Mouse (Mus musculus) stomach, embryonic 16.5 days (tissue): ENCODE results near the gene Ppid. TPM values are rescaled to one million over a fixed set of nuclear protein-coding genes. Genes with fewer than 3 reads are reported as not detected.

Experiments used
- ATAC-seq: fragments of 200-750 bp; cut with Nextera tagmentation; 2 replicates; pipeline ENCODE4 v1.8.0; 2017; ENCODE audit warnings: moderate number of reproducible peaks, moderate TSS enrichment; ENCODE audit not compliant: insufficient read depth, low FRiP score
- H3K27ac ChIP-seq: fragments of 300-500 bp; sonication (generic); 2 replicates; pipeline ENCODE4 v1.5.1; 2014; ENCODE audit warnings: low read length
- H3K27me3 ChIP-seq: fragments of 300-500 bp; sonication (generic); 2 replicates; pipeline ENCODE4 v1.6.1; 2014; ENCODE audit warnings: low read length, control low read depth, mixed read lengths; ENCODE audit not compliant: control insufficient read depth, insufficient read depth
- H3K36me3 ChIP-seq: fragments of 300-500 bp; sonication (generic); 2 replicates; pipeline ENCODE4 v1.6.1; 2014; ENCODE audit warnings: low read length; ENCODE audit not compliant: control insufficient read depth, insufficient read depth
- H3K4me1 ChIP-seq: fragments of 300-500 bp; sonication (generic); 2 replicates; pipeline ENCODE4 v1.6.1; 2014; ENCODE audit warnings: low read length, control low read depth, mixed read lengths; ENCODE audit not compliant: control insufficient read depth, insufficient read depth
- H3K4me2 ChIP-seq: fragments of 300-500 bp; sonication (generic); 2 replicates; pipeline ENCODE4 v1.6.1; 2014; ENCODE audit warnings: low read depth, low read length, mixed read lengths
- H3K4me3 ChIP-seq: fragments of 300-500 bp; sonication (generic); replicated peaks from 2 replicates; pipeline ENCODE4 v1.5.1; 2014; ENCODE audit warnings: mild to moderate bottlenecking, low read length
- H3K9ac ChIP-seq: fragments of 300-500 bp; sonication (generic); 2 replicates; pipeline ENCODE4 v1.6.1; 2014; ENCODE audit warnings: low read length
- H3K9me3 ChIP-seq: fragments of 300-500 bp; sonication (generic); replicated peaks from 2 replicates; pipeline ENCODE4 v1.6.1; 2016; ENCODE audit warnings: low read length, control low read depth; ENCODE audit not compliant: control insufficient read depth
- WGBS: fragments of 180-500 bp; shearing (Covaris S2); extraction: QIAGEN DNeasy Blood & Tissue Kit; methylation state at CpG from one replicate; pipeline ENCODE4 v1.1.7; 2014; 5-methylcytosine and 5-hydroxymethylcytosine counted together
- polyA plus RNA-seq: library from polyadenylated mRNA; unstranded; fragments of >200 nt; fragmentation: Nextera tagmentation; extraction: Ambion mirVana; gene quantifications from 2 replicates; pipeline ENCODE4 v1.2.1, GENCODE M21; 2015

Ppid gene
- polyA plus RNA-seq, 1 experiment from 2014 or later: 150 TPM

DNA sequence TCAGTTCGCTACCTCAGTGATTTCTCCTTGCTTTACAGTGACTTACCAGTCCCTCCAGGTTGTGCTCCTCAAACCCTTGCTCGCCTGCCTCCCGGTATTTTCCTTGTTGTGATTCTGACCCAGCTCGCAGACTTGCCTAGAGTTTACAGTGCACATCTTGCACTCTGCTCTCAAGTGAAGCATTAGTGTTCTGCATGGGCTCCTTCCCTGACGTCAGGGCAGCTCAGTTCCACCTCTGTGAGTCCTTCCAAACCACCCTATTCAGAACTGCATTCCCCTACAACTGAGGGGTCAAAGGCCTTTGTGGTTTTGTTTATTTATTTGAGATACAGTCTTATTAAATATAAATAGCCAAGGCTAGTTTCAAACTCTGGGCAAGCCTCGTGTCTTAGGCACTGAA lies 13.0 kb upstream of the Ppid start:
- no peaks in the 10 kb centered on the region for H3K36me3 ChIP-seq
- WGBS: 73% methylated on average over 6 of the region's 6 CpGs
- ATAC-seq: no peak
- no peak overlapping the region for H3K4me3 ChIP-seq
- peaks cover 3% of the 10 kb centered on the region; the same call in 1 of the 2 replicates for H3K4me1 ChIP-seq
- H3K27me3 ChIP-seq: no peaks in the 10 kb centered on the region
- no peaks in the 10 kb centered on the region for H3K9me3 ChIP-seq
- H3K9ac ChIP-seq: no peak overlapping the region
- H3K4me2 ChIP-seq: no peak overlapping the region
- no peak overlapping the region for H3K27ac ChIP-seq

DNA sequence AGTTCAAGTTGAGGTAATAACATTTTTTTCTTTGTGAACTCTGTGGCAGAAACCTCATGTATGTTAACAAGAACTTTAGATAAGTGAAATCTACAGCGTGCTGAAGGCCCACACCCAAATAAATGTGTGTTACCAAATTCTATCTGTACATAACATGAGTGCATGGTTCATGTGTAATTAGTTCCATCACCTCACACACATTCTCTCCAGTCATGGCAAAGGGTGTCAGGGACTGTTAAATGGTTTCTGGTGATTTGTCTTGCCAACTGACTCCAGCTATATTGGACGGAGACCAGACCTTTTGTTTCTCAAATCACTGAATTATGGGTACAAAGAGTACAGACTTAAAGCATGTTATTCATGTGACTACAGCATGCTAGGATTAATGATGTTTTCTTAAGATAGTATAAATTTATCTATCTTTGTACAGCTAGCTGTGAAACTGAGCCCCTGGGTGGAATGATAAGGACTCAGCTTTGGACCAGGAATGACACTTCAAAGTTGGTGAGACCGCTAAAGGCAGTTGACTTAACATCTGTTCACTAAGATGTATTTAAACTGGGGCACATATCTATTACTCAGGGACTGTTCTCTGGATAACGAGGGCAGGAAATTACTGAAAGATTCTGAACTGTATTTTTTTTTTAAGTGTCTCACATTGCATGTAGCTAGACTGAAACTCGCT lies 11.1 kb upstream of the Ppid start:
- no peak overlapping the region for H3K4me3 ChIP-seq
- no peaks in the 10 kb centered on the region for H3K36me3 ChIP-seq
- peak; percentile 67; the same call in 1 of the 2 replicates for ATAC-seq

DNA sequence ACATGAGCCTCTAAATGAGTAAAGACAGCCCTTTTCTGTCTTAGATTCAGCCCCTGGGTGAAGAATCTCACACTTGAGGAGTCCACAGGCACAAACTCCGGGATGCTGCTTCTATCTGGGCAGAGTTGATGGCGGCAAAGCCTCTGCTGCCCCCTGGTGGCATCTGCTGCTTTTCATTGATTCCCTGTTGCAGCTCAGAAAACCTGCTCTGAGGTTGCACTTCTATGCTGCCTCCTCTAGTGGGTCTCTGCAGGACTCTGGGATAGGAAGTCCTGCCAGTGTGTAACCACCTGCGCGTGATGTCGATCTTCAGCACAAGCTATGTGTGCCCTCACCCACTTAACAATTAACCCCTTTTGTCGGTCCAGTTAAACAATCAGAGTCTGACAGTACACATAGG lies 4.3 kb upstream of the Ppid start:
- WGBS: 4% methylated on average over 6 of the region's 6 CpGs
- no peaks in the 10 kb centered on the region for H3K27me3 ChIP-seq
- H3K4me3 ChIP-seq: no peak overlapping the region
- peak; percentile 73 for ATAC-seq
- no peak overlapping the region for H3K4me2 ChIP-seq
- H3K9me3 ChIP-seq: no peaks in the 10 kb centered on the region
- H3K4me1 ChIP-seq: no peaks in the 10 kb centered on the region
- H3K27ac ChIP-seq: no peak overlapping the region
- H3K36me3 ChIP-seq: no peaks in the 10 kb centered on the region
- no peak overlapping the region for H3K9ac ChIP-seq

More for the DNA sequence above, 11.1 kb upstream of the Ppid start:
- Histone ChIP-seq H3K9ac (no peak overlapping the region), H3K9me3 (no peaks in the 10 kb centered on the region), H3K4me1 (peaks cover 3% of the 10 kb centered on the region; the same call in 1 of the 2 replicates), H3K27ac (no peak overlapping the region), H3K27me3 (no peaks in the 10 kb centered on the region), H3K4me2 (no peak overlapping the region)
- WGBS: 51% methylated on average over 5 of the region's 5 CpGs

DNA sequence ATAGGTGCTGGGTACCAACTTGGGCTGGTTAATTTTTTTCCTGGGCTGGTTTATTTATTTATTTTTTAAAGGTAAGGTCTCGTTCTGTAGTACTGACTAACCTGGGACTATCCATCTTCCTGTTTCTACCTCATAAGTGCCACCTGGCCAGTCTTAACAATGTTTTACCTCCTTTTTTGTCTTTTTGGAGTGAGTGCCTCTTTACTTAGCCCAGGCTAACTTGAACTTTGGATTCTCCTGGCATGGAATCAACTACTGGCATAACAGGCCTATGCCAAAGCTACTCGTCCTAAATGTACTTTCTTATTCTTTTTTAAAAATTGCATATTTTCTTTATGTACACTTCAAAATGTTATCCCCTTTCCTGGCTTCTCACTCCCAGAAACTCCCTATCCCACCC lies 1.5 kb upstream of the Ppid start:
- no peak overlapping the region for H3K9ac ChIP-seq
- no peak overlapping the region for H3K27ac ChIP-seq
- H3K4me1 ChIP-seq: peaks cover 11% of the 10 kb centered on the region
- no peak for ATAC-seq
- WGBS: 74% methylated on average over 2 of the region's 2 CpGs
- no peak overlapping the region for H3K4me3 ChIP-seq
- H3K27me3 ChIP-seq: no peaks in the 10 kb centered on the region
- peaks cover 7% of the 10 kb centered on the region; the same call in 1 of the 2 replicates for H3K36me3 ChIP-seq
- no peak overlapping the region for H3K4me2 ChIP-seq
- H3K9me3 ChIP-seq: no peaks in the 10 kb centered on the region

DNA sequence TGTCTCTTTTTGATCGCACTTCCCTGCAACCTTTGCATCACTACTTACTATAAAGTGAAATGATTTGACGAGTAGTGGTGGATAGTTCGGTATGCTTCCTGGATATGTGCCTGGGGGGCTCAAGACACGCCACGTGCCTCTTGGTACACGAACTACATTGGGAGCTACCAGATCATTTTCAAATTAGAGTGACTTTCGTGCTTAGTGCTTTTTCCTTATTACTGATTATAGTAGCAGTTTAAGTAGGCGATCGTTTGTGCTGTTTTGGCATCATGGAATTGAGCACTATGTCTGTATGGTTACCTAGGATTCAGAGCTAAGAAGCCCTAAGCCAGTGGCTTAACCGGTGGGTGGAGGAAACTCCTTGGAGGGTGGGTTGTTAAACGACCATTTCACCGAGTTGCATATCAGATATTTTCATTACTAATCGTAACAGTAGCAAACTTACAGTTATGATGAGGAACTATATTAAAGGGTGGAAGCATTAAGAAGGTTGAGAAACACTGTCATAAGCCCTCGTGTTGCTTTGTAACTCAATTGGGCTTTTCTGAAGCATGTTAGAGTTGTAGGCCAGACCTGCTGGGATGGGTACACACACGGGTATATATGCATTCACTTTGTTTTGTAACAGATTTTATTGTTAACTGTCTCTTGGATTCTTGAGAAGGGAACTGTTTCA lies 790 bp downstream of the Ppid start:
- Histone ChIP-seq H3K9me3 (no peaks in the 10 kb centered on the region), H3K4me1 (peaks cover 11% of the 10 kb centered on the region), H3K4me2 (peak overlapping the region; percentile 68), H3K36me3 (peaks cover 18% of the 10 kb centered on the region), H3K27me3 (no peaks in the 10 kb centered on the region), H3K4me3 (peak overlapping the region; percentile 87), H3K27ac (peak overlapping the region; percentile 89), H3K9ac (peak overlapping the region; percentile 92)
- peak; percentile 11; the same call in 1 of the 2 replicates for ATAC-seq
- WGBS: 2% methylated on average over 15 of the region's 15 CpGs

GRCm38 (mm10) chr3:79595468-79595867 lies 4.3 kb downstream of the Ppid start:
- 90% methylated on average over 7 of the region's 7 CpGs for WGBS
- Histone ChIP-seq H3K36me3 (peaks cover 28% of the 10 kb centered on the region), H3K9ac (no peak overlapping the region), H3K4me2 (no peak overlapping the region), H3K9me3 (no peaks in the 10 kb centered on the region), H3K4me1 (peaks cover 11% of the 10 kb centered on the region), H3K27me3 (no peaks in the 10 kb centered on the region), H3K4me3 (no peak overlapping the region), H3K27ac (no peak overlapping the region)
- no peak for ATAC-seq

GRCm38 (mm10) chr3:79609886-79610285 lies 18.7 kb downstream of the Ppid start:
- peaks cover 24% of the 10 kb centered on the region for H3K36me3 ChIP-seq
- whole genome bisulfite sequencing: 83% methylated on average over 2 of the region's 2 CpGs
- no peaks in the 10 kb centered on the region for H3K27me3 ChIP-seq
- no peak overlapping the region for H3K9ac ChIP-seq
- H3K4me1 ChIP-seq: no peaks in the 10 kb centered on the region
- no peak for ATAC-seq
- H3K4me2 ChIP-seq: no peak overlapping the region
- no peak overlapping the region for H3K4me3 ChIP-seq
- no peaks in the 10 kb centered on the region for H3K9me3 ChIP-seq
- H3K27ac ChIP-seq: no peak overlapping the region

GRCm38 (mm10) chr3:79627484-79628181 lies 36.5 kb downstream of the Ppid start:
- no peaks in the 10 kb centered on the region for H3K27me3 ChIP-seq
- H3K4me3 ChIP-seq: peak overlapping the region; percentile 84
- H3K9me3 ChIP-seq: no peaks in the 10 kb centered on the region
- H3K9ac ChIP-seq: peak overlapping the region; percentile 75
- H3K27ac ChIP-seq: peak overlapping the region; percentile 81
- 16% methylated on average over 10 of the region's 10 CpGs for WGBS
- H3K4me2 ChIP-seq: peak overlapping the region; percentile 86
- H3K4me1 ChIP-seq: 0 out of 2 replicates have a peak, but pooled peaks cover 2% of the 10 kb centered on the region
- ATAC-seq: no peak
- peaks cover 14% of the 10 kb centered on the region for H3K36me3 ChIP-seq

GRCm38 (mm10) chr3:79628182-79628560 lies 37.0 kb downstream of the Ppid start:
- 0 out of 2 replicates have a peak, but pooled peaks cover 2% of the 10 kb centered on the region for H3K4me1 ChIP-seq
- H3K9me3 ChIP-seq: no peaks in the 10 kb centered on the region
- peak overlapping the region; percentile 81 for H3K27ac ChIP-seq
- H3K9ac ChIP-seq: peak overlapping the region; percentile 75
- peak overlapping the region; percentile 86 for H3K4me2 ChIP-seq
- H3K27me3 ChIP-seq: no peaks in the 10 kb centered on the region
- no peak for ATAC-seq
- H3K4me3 ChIP-seq: peak overlapping the region; percentile 84
- peaks cover 19% of the 10 kb centered on the region for H3K36me3 ChIP-seq
- WGBS: under 1% methylated on average over 9 of the region's 9 CpGs
